Mouse (Mus musculus) CD4-positive helper T cell, adult 2 months (primary cell): ENCODE data around the gene Dffa.
"Not testable (repeated sequence)": the region's sequence is repeated elsewhere in the genome, so short reads cannot be mapped to it uniquely, and the experiment has no call there.

ENCODE experiments used
- DNase-seq: peaks from one replicate; pipeline ENCODE4 v3.0.0-alpha.2; 2012; ENCODE audit warnings: low read depth, missing footprints, low spot score

Gene Dffa

GRCm38 (mm10) chr4:149098571-149098970 lies 5.4 kb upstream of the Dffa start:
- DNase-seq, result no peak

GRCm38 (mm10) chr4:149099369-149100017 lies 4.5 kb upstream of the Dffa start, which contains the start of gene Pex14:
Gene Pex14 (minus strand): TSS chr4:149099876.
- DNase-seq, result peak; percentile 87

DNA sequence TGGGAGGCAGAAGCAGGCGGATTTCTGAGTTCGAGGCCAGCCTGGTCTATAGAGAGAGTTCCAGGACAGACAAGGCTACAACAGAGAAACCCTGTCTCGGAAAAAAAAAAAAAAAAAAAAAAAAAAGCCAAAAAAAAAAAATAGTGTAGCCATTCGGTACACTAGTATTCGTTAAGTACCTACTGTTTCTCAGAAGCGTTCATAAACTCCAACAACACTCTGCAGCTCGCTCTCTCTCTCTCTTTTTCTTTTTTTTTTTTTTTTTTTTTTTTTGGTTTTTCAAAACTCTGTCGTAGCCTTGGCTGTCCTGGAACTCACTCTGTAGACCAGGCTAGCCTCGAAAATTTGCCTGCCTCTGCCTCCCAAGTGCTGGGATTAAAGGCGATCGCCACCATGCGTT lies 3.5 kb upstream of the Dffa start:
- not testable (repeated sequence) for DNase-seq

GRCm38 (mm10) chr4:149101456-149101855 lies 2.5 kb upstream of the Dffa start:
- DNase-seq, result no peak

DNA sequence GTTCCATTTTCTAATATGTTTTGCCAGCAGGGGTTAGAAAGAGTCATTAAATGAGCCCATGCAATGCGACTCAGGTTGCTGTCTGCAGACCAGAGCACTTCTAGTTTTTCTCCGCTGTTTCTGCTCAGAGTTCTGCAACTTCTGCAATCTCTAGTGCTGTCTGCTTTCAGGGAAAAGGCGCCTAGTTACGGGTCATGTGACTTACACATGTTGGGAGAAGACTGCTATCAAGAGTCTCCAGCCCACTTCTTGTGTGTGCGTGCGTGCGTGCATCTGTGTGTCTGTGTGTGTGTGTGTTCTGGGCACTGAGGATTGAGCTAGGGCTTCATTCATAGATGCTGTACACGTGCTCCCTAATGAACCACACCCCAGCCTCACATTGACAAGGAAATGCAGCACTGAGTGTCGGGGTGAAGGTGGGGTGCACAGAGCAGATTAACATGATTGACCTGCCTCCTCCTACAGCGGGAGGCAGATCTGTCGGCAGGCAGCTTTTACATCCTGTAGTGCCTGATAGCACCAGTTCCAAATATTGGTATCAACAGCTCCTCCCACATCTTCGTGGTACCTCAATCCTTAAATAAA lies 16.1 kb downstream of the Dffa start:
- not testable (repeated sequence) for DNase-seq

- no peak for DNase-seq
Measured at GRCm38 (mm10) chr4:149123432-149123831, 19.5 kb downstream of the Dffa start.

- no peak for DNase-seq
Measured at GRCm38 (mm10) chr4:149125341-149126114, 21.6 kb downstream of the Dffa start.

- DNase-seq, result no peak
Measured at GRCm38 (mm10) chr4:149126115-149126509, 22.2 kb downstream of the Dffa start.

- DNase-seq, result no peak
Measured at GRCm38 (mm10) chr4:149126663-149127062, 22.7 kb downstream of the Dffa start, which contains the start of gene Cort. Gene Cort (minus strand): TSS chr4:149126763.

DNA sequence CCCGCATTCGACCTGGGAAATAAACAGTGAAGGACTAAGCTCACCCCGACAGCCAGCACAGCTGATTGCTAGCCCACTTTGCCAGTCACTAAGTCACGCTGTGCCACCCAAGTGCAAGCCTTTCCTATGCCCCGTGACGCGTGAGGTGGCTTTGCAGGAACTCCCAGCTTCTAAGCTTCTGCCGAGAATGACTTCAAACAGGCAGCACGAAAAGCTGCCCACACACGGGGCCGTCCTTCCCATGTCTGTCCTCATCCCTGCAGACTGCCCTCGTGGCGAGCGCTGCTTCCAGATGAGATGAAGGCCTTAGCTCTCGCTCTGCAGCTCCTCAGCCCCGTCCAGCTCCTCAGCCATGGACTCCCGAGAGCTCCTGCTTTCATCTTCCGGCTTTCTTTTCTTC lies 24.5 kb downstream of the Dffa start:
- no peak for DNase-seq

DNA sequence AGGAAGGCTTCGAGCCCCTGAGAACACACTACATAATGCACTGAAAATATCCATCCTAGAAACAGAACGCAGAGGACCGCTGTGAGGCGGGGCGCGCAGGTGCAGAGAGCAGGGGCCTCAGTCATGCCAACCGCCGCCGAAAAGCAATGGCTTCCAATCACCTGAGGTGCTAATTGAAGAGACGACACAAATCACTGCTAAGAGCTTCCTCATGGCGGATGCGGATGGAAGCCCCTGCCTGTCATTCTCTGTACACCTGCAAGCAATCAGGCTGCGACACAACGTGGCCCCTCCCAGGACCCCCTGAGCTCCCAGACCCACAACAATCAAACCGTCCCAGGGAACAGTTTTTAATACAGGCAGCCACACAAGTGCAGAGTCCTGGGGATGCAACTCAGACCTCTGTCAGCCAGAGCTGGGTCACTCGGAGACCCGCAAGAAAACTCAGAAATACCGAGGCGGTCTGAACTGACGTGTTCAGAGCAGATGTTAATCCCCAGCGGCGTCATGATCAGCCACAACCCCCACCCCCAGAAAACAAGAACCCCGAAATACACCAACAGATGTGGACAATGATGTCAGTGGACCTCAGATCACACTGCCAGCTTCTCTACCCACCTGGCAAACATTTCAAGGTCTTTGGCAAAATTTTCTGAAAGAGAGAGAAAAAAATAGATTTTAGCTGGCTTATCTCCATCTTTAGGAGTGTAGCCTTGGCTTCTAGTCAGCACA lies 27.2 kb downstream of the Dffa start:
- no peak for DNase-seq

- DNase-seq, result no peak
Measured at GRCm38 (mm10) chr4:149131789-149132565, 28.0 kb downstream of the Dffa start.

GRCm38 (mm10) chr4:149133395-149133794 lies 29.4 kb downstream of the Dffa start:
- DNase-seq, result no peak

GRCm38 (mm10) chr4:149136116-149136850 lies 32.3 kb downstream of the Dffa start:
- no peak for DNase-seq

DNA sequence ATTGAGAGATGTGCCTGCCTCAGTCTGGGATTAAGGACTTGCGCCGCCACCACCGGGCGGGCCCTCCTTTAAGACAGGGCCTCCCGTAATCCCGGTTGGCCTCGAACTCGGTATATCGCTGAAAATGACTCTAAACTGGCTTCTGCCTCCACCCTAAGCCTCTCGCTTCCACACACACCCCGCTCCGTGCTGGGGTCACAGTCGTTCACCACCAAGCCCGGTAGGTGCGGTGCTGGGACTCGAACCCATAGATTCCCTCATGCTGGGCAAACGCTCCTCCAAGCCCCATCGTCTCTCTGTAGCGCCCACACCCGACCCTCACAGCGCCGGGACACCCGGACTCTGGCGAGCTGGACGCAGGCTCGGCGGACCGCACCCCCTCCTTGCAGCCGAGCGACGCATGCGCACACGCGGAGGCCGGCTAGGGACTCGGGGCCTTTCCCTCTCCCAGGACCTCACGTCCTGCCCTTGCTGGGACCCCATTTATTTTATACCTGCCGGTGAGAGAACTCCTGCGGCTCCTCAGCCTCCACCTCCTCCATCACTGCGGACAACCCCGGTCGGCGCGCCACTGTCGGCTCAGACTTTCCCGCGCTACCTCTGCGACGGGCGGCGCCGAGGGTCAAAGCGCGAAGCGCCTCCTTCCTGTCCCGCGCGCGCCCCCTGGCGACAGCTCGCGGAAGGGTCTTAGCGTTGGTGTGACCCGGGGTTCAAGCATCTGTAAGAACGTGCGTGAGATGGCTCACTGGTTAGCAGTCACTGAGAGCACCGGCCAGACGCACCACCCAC lies 33.2 kb downstream of the Dffa start, which contains the start of gene Cenps:
TSS of gene Cenps (minus strand) at position 648 of the 789 bp plus-strand sequence.
- DNase-seq, result peak; percentile 89

DNA sequence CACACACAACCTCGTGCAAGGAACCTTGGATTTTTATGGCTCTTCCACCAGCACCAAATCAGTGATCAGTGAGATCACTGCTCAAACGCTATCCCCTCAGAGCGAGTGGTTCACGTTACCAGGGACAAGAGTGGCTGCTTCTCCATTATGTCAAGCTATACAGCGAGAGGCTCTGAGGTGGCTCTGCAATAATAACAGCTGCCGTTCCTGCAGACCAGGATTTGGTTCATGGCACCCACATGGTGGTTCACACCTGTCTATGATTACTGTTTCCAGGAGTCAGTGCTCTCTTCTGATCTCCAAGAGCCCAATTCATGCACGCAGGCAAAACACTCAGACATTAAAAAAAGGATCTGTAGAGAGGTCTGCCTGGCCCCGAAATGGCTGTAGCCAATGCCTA lies 34.6 kb downstream of the Dffa start:
- DNase-seq, result no peak

GRCm38 (mm10) chr4:149143594-149143993 lies 39.6 kb downstream of the Dffa start:
- DNase-seq, result no peak

DNA sequence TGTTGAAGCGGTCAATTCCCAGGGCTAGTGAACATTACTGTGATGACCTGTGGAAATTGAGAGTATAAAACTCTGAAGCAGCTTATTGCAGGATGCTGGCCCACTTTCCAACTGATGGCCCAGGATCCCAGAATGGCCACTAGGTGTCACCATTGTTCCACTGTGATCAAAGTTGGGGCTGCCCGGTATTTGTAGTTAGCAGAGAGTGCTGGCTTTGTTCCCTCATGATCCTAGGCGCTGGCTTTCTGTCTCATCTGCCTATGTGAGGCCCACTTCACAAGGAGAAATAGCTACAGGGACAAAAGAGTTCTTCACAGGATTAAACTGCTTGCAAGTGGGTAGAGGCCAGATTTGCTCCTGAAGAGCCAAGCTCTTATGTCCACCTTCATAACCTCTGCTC lies 40.5 kb downstream of the Dffa start:
- peak; percentile 78 for DNase-seq

- no peak for DNase-seq
Measured at GRCm38 (mm10) chr4:149145151-149145550, 41.2 kb downstream of the Dffa start.

- DNase-seq, result peak; percentile 41
Measured at GRCm38 (mm10) chr4:149147528-149147927, 43.6 kb downstream of the Dffa start.
